Mouse (Mus musculus) neural tube, embryonic 11.5 days (tissue): ENCODE measurements around the gene Nobox. TPM values are rescaled to one million over a fixed set of nuclear protein-coding genes. Genes with fewer than 3 reads are reported as not detected.

Source experiments
- ATAC-seq: fragments of 200-750 bp; cut with Nextera tagmentation; 2 replicates; pipeline ENCODE4 v1.8.0; 2017; ENCODE audit warnings: moderate number of reproducible peaks, mild to moderate bottlenecking, moderate TSS enrichment, moderate library complexity; ENCODE audit not compliant: insufficient read depth, low FRiP score, low TSS enrichment
- DNase-seq: peaks from one replicate; pipeline ENCODE4 v3.0.0-alpha.2; 2015; ENCODE audit warnings: low spot score
- H3K27ac ChIP-seq: fragments of 300-500 bp; sonication (generic); 2 replicates; pipeline ENCODE4 v1.5.1; 2014; ENCODE audit warnings: low read depth, mild to moderate bottlenecking, low read length
- H3K27me3 ChIP-seq: fragments of 300-500 bp; sonication (generic); 2 replicates; pipeline ENCODE4 v1.6.1; 2014; ENCODE audit warnings: mild to moderate bottlenecking, low read length, mixed read lengths; ENCODE audit not compliant: control insufficient read depth, insufficient read depth
- H3K36me3 ChIP-seq: fragments of 300-500 bp; sonication (generic); 2 replicates; pipeline ENCODE4 v1.6.1; 2014; ENCODE audit warnings: mild to moderate bottlenecking, low read length, moderate library complexity, mixed read lengths; ENCODE audit not compliant: control insufficient read depth, insufficient read depth
- H3K4me1 ChIP-seq: fragments of 300-500 bp; sonication (generic); 2 replicates; pipeline ENCODE4 v1.6.1; 2014; ENCODE audit warnings: low read length, mixed read lengths; ENCODE audit not compliant: control insufficient read depth, insufficient read depth
- H3K4me2 ChIP-seq: fragments of 300-500 bp; sonication (generic); 2 replicates; pipeline ENCODE4 v1.6.1; 2014; ENCODE audit warnings: low read depth, mild to moderate bottlenecking, moderate library complexity
- H3K4me3 ChIP-seq: fragments of 300-500 bp; sonication (generic); 2 replicates; pipeline ENCODE4 v1.5.1; 2014; ENCODE audit warnings: low read depth, low read length
- H3K9ac ChIP-seq: fragments of 300-500 bp; sonication (generic); 2 replicates; pipeline ENCODE4 v1.6.1; 2014; ENCODE audit warnings: mild to moderate bottlenecking, low read length
- H3K9me3 ChIP-seq: fragments of 300-500 bp; sonication (generic); 2 replicates; pipeline ENCODE4 v1.6.1; 2016; ENCODE audit warnings: low read length; ENCODE audit not compliant: control insufficient read depth
- WGBS: fragments of 180-500 bp; shearing (Covaris S2); extraction: QIAGEN DNeasy Blood & Tissue Kit; methylation state at CpG from one replicate; pipeline ENCODE4 v1.1.7; 2014; 5-methylcytosine and 5-hydroxymethylcytosine counted together
- polyA plus RNA-seq: library from polyadenylated mRNA; unstranded; fragments of >200 nt; fragmentation: Nextera tagmentation; extraction: Ambion mirVana; gene quantifications from 2 replicates; pipeline ENCODE4 v1.2.1, GENCODE M21; 2014

The Nobox gene
- not detected in 2 replicates for polyA plus RNA-seq

DNA sequence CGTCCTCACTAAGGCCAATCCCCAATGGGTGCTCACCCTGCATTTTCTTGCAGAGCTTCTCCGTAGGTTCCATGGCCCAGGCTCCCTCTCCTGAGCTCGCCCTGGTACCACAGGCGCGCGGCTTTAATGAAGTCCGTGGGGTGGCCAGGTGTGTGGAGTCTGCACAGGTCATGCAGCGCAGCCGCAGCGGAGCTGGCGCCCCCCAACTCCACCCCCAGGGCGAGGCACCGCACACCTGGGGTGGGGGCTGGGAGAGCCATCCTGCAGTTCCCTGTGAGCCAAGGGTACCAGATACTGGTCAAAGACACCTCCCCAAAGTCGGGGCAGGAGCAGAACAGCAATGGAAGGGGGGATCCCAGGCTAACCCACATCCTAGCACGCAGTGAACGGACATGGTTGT is at the start of gene Nobox:
Gene Nobox, minus strand, starts transcription at position 101 of the 400 bp plus-strand sequence.
- no peaks in the 10 kb centered on the region for H3K9me3 ChIP-seq
- no peaks in the 10 kb centered on the region for H3K4me1 ChIP-seq
- WGBS = 61% methylated on average over 16 of the region's 16 CpGs
- ATAC-seq (no peak), DNase-seq (no peak)
- no peaks in the 10 kb centered on the region for H3K27me3 ChIP-seq
- no peak within 1 kb of the TSS for H3K4me3 ChIP-seq
- H3K9ac ChIP-seq = no peak within 1 kb of the TSS
- H3K27ac ChIP-seq = no peak within 1 kb of the TSS
- no peaks in the 10 kb centered on the region for H3K36me3 ChIP-seq
- H3K4me2 ChIP-seq = no peak within 1 kb of the TSS

DNA sequence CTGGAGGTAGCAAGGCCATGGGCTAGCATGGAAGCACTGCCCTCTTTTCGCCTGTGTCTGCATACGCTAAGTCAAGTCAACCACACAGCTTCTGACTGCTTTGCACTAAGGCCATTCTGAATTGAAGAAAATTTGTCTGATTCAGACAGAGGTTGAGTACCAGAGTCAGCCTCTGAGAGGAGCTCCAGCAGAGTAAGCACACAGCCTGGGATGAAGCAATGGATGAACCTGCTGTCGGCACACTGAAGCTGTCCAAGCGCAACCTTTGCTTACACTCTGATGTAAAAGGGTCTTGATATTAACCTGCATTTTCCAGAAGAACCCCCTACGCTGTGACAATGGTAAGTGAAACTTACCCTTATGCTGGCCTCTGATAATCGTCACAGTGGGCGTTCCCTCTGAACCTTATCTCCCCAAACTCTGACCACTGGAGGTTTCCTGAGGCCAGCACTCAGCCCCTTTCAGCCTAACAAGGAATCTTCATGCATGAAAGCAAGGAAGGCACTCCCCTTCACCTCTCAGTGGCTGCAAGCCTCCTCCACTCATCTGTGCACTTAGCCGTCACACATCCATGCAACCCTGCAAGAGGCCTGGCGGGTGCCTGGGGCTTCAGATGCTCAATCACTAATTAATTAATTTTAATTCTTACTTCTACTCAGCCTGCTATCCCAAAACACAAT is 45.3 kb upstream of the Nobox start:
- Histone ChIP-seq H3K4me1 (no peaks in the 10 kb centered on the region), H3K27me3 (no peaks in the 10 kb centered on the region), H3K9ac (no peak overlapping the region), H3K4me2 (no peak overlapping the region), H3K27ac (no peak overlapping the region), H3K9me3 (no peaks in the 10 kb centered on the region), H3K36me3 (no peaks in the 10 kb centered on the region), H3K4me3 (no peak overlapping the region)
- no peak for ATAC-seq
- WGBS = 85% methylated on average over 9 of the region's 9 CpGs
- no peak for DNase-seq

DNA sequence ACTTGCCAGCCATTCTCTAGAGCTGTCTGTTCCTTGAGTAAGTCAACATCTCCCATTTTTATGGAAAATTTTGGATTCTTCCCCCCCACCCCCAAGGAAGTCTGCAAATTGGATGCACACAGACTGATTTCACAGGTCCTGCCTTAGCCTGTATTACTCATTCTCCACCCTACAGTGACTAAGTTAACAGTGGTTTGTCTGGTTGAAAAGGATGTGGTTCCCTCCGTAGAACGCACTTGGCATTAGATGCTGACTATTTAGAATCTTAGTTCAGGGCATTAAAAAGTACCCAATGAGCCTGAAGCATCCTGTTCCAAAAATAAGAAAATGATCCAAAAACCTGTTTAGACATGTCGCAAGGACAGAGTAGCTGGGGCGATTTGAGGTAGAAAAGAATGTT is 44.1 kb upstream of the Nobox start:
- Histone ChIP-seq H3K4me1 (no peaks in the 10 kb centered on the region), H3K27me3 (no peaks in the 10 kb centered on the region), H3K27ac (no peak overlapping the region), H3K9ac (no peak overlapping the region), H3K36me3 (no peaks in the 10 kb centered on the region), H3K4me3 (no peak overlapping the region), H3K9me3 (no peaks in the 10 kb centered on the region), H3K4me2 (no peak overlapping the region)
- DNase-seq (no peak), ATAC-seq (no peak)
- 93% methylated on average over 4 of the region's 4 CpGs for WGBS

DNA sequence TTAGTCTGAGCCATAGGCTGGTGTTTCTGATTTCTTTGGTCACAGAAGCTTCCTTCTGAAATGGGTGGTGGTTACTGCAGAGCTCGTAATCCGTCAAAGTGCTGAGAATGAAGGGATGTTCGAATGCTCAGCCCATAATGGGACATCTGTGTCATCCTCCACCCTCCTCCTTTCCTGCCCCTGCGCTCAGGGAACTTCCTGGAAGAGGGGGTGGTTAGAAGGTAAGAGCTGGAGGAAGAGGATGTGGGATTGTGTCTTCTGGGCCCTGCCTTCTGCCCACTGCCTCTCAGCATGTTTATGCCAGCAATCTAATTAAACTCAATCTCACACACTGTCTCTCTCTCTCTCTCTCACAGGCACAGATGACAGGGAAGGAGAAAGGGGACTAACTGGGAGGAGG is 39.7 kb upstream of the Nobox start:
- H3K27me3 ChIP-seq = no peaks in the 10 kb centered on the region
- WGBS = 68% methylated on average over 4 of the region's 4 CpGs
- H3K4me3 ChIP-seq = no peak overlapping the region
- no peaks in the 10 kb centered on the region for H3K4me1 ChIP-seq
- no peak for DNase-seq
- H3K27ac ChIP-seq = no peak overlapping the region
- no peak overlapping the region for H3K9ac ChIP-seq
- no peaks in the 10 kb centered on the region for H3K9me3 ChIP-seq
- no peak for ATAC-seq
- no peaks in the 10 kb centered on the region for H3K36me3 ChIP-seq
- H3K4me2 ChIP-seq = no peak overlapping the region

DNA sequence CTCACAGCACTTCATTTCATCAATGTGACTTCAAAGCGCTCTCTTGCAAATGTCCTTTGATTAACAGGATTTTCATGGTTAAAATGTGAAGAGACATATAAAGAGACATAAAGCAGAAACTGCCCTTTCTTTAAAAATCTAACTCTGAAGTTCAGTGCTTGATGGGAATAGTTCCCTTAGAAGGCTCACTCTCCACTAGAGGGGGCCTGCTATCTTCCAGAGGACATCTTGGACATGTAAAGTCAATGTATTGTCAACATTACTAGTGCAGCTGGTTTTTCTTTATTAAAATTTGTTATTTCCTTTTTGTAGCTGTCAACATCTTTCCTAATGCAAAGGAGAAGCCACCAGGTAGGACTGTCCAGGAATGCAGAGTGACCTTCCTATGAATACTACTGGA is 38.3 kb upstream of the Nobox start:
- Histone ChIP-seq H3K9me3 (no peaks in the 10 kb centered on the region), H3K4me1 (no peaks in the 10 kb centered on the region), H3K9ac (no peak overlapping the region), H3K4me2 (no peak overlapping the region), H3K4me3 (no peak overlapping the region), H3K27ac (no peak overlapping the region), H3K36me3 (no peaks in the 10 kb centered on the region), H3K27me3 (no peaks in the 10 kb centered on the region)
- ATAC-seq (no peak), DNase-seq (no peak)
- 100% methylated on average over 1 of the region's 1 CpGs for WGBS

DNA sequence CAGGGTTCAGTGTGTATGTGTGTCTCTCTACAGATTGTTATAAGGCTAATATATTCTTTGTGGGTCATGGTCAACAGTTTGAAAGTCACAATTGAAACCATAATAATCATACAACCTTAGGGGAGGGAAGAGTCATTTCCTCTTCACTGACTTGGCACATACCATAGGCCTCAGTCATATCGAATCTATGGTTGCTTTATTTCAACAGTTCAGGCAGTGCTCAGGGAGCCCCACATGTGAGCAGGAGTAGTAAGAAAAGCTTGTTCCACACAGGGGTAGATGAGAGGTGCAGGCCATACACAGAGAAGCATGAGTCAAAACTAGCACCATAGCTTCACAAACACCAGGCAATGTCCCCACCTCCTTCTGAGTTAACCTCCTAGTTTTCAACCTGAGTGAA is 33.7 kb upstream of the Nobox start:
- no peak overlapping the region for H3K9ac ChIP-seq
- DNase-seq (no peak), ATAC-seq (no peak)
- 98% methylated on average over 1 of the region's 1 CpGs for WGBS
- H3K27ac ChIP-seq = no peak overlapping the region
- H3K4me3 ChIP-seq = no peak overlapping the region
- no peaks in the 10 kb centered on the region for H3K27me3 ChIP-seq
- H3K4me2 ChIP-seq = no peak overlapping the region
- no peaks in the 10 kb centered on the region for H3K4me1 ChIP-seq
- H3K36me3 ChIP-seq = no peaks in the 10 kb centered on the region
- no peaks in the 10 kb centered on the region for H3K9me3 ChIP-seq

DNA sequence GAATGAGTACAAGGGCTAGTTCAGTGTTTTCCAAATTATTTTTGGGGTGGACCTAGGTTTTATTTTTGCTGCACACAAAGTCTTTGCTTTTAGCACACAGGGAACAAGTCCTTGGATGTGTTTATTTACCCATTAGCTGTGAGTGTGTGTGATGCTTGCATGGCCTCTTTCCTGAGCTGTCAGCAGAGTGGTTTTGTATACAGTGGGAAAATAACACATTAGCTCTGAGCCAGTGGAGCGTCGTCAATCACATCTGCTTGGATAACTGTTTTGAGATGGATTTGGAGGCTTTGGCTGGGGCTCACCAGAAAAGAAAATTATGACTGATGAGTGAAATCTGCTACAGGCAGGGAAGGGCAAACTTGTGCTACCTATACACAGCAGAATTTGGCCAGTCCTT is 33.0 kb upstream of the Nobox start:
- Histone ChIP-seq H3K4me3 (no peak overlapping the region), H3K9me3 (no peaks in the 10 kb centered on the region), H3K36me3 (no peaks in the 10 kb centered on the region), H3K9ac (no peak overlapping the region), H3K27ac (no peak overlapping the region), H3K4me1 (no peaks in the 10 kb centered on the region), H3K27me3 (no peaks in the 10 kb centered on the region), H3K4me2 (no peak overlapping the region)
- ATAC-seq (no peak), DNase-seq (no peak)
- 88% methylated on average over 2 of the region's 2 CpGs for WGBS

DNA sequence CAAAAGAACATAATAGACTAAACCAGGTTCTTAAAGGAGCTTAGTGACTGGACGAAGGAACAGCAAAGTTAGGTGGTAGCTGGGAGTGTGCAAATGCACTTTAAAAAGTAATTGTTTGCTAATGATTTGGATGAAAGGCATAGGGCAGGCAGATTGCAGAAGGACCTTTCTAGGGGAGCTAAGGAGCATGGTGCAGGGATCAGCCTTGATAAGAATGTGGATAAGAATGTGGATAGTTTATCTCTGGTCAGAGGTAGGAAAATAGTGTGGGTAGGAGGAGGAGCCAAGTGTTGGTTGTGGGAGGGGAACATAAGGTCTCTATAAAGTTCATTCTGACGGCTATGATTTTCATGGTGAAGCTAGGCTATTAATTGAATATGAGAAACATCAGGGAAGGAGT is 29.4 kb upstream of the Nobox start:
- Histone ChIP-seq H3K4me2 (no peak overlapping the region), H3K36me3 (no peaks in the 10 kb centered on the region), H3K4me3 (no peak overlapping the region), H3K4me1 (no peaks in the 10 kb centered on the region), H3K27ac (no peak overlapping the region), H3K9me3 (no peaks in the 10 kb centered on the region), H3K9ac (no peak overlapping the region), H3K27me3 (no peaks in the 10 kb centered on the region)
- WGBS = 77% methylated on average over 2 of the region's 2 CpGs
- ATAC-seq = no peak
- DNase-seq = no peak

DNA sequence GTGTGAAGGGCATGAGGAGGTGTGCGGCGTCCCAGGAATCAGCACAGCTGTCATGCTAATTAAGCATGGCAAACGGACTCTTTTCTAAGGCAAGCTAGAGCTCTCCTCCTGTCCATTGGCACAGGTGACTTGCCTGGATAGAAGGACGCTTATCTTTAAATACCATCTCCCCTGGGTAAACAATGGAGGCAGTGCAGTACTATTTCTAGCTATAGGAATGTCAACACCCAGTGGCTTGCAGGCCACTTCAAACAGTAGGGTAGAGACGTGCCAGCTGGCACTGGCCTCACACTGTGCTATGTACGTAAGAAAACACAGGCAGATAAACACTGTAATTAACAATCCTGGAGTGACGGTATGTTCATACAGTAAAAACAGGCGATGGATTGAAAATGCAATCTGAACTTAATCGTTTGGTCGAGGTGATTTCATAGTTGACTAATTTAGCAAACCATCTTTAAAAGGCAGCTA is 28.2 kb upstream of the Nobox start:
- DNase-seq = no peak
- no peak overlapping the region for H3K4me2 ChIP-seq
- 60% methylated on average over 10 of the region's 10 CpGs for WGBS
- H3K27ac ChIP-seq = no peak overlapping the region
- H3K4me1 ChIP-seq = no peaks in the 10 kb centered on the region
- no peak for ATAC-seq
- no peaks in the 10 kb centered on the region for H3K27me3 ChIP-seq
- H3K4me3 ChIP-seq = no peak overlapping the region
- no peaks in the 10 kb centered on the region for H3K9me3 ChIP-seq
- no peaks in the 10 kb centered on the region for H3K36me3 ChIP-seq
- no peak overlapping the region for H3K9ac ChIP-seq
